Mouse (Mus musculus): ENCODE results near the gene Ust.
A peak's percentile ranks its signal among the peaks of the same experiment; 100 is the strongest.

Ust gene

DNA sequence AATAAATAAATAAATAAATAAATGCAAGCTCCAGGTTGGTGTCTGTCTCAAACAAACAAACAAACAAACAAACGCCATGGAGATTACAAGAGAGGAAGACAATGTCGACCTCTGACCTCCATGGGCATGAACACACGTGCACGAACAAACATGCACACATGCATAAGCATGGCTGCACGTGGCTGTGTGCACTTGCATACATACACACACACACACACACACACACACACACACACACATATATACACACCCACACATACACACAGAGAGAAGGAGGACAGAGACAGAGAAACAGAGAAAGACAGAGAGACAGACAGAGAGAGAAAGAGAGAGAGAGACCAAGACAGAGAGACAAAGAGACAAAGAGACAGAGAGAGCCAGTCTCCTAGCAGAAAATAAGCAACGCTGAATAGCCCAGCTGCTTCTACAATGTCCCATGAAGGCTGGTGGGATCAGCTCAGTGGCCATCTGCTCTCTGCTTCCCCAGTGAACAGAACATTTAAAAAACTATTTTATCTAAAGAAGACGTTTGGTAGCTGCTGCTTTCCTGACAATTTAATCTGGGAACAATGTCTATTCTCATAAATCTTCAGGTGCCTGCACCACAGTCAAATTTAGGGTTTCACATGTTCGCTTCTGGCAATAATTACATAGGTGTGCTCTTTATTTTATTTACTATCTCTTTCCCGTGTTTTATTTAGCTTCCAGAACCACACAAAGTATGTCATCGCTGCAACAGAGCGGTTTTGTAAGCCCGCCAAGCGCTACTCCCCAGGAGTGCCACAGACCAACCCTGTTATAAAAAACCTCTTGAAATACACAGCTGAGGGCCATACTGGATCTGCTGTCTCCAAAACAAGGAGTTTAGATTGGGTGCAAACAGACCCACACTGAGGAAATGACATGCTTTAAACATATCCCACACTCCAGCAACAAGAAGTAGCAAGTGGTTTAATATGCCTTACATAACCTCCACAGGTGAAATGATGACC, 89.5 kb downstream of the Ust start:
- no peak for DNase-seq (ENCODE audit: extremely low read depth, low read depth, low spot score)

DNA sequence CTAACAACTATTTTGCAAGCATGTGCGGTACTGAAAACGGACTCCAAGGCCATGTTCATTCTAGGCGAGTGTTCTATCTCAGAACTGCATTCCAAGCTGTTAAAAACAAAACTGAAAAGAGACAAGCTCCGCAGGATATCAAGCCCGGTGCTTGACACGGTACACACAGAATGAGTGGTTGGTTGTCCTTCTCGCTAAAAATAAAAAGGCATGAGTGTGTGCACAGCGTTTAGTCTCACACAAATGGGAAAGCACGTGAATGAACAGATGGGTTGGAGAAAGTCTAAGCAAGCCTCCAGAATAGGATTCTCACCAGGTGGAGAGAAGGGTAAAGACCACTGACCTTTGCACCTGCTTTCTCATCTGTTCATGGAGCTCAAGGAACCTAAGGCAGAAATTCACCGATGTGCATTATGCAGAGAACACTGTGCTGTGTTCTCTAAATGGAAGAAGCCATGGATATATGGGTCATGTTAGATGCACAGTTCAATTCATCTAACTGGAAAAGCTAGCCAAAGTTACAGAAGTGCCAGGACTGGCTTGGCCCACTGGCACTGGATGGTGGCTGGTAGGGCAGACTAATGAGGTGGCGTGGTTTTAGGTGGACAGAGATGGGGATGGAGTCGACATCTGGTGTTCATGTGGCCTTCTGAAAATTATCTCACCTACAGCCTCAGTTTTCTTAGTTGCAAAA, 90.8 kb downstream of the Ust start:
- no peak for DNase-seq (ENCODE audit: extremely low read depth, low read depth, low spot score)

DNA sequence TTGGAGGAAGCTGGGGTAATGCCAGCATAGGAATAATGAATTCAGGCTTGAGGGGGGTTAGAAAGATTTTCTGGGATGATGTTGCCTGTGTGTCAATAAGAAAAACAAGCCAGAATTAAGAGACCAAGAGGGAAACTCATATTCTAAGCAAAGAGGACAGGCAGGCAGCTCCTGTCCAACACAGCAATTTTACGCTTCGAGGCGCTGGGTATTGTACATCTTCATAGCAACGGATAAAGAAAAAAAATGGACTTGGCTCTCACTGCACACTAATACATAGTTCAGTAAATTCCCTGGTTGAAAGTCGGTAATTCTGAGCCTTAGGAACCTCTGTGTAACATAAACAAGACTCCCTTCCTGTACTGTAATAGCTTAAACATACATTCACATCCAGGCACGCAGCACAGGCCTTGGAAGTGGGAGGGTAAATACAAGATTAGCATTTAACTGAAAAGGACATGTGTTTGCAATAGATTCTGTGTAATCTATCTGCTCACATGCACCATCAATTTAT, 99.1 kb downstream of the Ust start:
- no peak for DNase-seq (ENCODE audit: extremely low read depth, low read depth, low spot score)

DNA sequence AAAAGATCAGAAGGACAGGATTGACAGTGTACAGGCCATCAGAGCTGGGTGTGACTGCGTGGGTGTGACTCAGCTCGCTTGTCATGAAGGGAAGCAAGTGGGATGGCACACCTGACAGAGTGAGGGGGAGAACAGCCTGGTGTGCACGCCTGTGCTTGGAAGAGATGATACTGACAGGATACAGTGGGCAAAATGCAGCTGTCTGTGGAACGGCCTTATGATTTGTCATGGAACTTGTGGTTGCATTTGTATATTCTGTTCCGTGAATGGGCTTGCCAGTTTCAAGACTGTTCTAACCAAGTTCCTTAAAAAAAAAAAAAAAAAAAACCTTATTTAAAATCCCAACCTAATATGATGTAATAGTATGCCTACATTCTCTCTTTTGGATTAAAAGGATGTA, 103.2 kb downstream of the Ust start:
- no peak for DNase-seq (ENCODE audit: extremely low read depth, low read depth, low spot score)

DNA sequence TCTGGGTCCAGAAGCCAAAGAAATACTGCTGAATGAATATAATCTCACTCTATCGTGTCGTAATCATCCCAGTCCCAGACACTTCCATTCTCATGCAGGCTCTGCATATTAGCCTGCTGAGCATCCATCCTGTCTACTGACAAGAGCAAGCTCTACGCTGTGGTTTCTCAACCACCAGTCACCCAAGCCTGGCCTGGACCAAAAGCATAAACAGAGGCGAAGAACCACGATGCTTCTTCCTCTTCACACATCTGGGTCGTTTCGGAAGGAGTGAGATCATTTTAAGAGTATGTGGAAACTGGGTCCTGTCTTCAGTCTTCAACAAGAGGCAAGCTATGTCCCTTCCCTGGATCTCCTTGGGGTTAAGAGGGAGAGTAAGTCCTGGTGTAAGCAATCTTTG, 103.6 kb downstream of the Ust start:
- DNase-seq (ENCODE audit: extremely low read depth, low read depth, low spot score), result no peak

DNA sequence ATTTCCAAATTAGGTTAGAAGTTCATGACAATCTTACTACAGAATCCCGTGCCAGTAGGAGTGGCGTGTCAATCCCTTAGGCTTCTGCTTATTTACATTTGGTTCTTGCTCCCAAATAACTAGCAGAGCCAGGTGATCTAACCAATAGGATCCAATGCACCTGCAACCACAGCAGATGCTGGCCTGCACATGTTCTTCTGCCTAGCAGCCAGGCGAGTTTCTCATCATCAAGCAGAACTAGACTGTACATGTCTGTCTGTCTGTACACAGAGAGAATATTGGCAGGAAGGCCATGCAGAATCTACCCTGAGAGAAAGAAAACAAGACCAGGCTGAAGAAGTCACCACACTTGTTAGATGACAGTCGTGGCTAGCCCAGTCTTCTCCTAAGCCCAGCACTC, 113.5 kb downstream of the Ust start:
- DNase-seq (ENCODE audit: extremely low read depth, low read depth, low spot score), result peak; percentile 100

DNA sequence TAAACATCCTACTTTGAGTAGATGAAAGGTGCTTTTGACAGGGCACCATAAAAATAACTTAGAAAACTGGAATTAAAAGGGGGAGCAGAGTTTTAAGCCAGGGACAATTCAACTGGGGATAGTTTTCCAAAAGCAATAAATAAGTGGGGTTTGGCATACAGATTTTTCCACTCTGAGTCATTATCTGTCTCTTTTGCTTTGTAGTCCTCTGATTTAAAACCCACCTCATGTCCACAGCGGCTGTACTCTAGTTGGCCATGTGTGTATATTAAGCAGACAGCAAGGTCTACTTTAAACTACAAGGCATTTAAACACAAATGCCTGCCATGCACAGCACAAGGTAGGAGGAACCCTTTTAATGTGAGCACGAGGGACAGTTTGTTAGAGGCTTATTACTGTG, 126.4 kb downstream of the Ust start:
- no peak for DNase-seq (ENCODE audit: extremely low read depth, low read depth, low spot score)

DNA sequence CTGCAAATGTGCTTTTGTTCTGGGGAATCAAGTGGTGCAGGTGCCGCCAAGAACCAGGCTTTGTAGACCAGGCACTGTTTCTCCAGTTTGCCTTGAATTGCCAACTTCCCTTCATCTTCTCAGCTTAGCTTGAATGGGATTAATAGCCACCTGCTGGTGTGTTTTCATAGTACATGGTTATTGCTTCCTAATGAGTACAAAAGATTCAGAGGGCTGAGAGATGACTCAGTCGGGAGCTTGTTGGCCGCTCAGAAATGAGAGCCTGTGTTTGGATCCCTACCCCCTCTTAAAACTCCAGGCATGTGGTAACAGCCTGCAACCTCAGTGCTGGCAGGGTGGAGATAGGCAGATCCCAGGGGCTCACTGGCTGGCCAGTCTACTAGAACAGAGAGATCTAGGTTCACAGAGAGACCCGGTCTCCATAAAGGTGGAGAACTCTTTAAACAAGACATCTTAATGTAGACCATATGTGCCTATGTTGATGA, 127.3 kb downstream of the Ust start:
- DNase-seq (ENCODE audit: extremely low read depth, low read depth, low spot score), result peak; percentile 31

DNA sequence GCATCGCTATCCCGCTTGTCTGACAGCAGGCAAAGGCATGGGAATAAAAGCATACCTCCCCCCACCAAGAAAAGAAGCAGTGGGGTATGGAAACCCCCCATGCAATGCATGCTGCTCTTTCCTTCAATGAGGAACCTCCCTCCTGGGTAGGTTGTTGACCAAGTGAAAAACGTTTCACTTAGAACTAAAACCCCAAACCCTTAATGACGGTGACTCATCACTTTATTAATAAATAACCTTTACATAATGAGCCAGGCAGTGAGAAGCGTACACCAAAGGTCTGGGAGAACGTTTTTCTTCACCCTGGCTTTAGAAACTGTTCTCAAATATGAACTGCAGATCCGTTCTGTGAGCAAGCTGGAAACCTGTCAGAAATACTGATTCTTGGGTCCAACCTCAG, 130.4 kb downstream of the Ust start:
- no peak for DNase-seq (ENCODE audit: extremely low read depth, low read depth, low spot score)

DNA sequence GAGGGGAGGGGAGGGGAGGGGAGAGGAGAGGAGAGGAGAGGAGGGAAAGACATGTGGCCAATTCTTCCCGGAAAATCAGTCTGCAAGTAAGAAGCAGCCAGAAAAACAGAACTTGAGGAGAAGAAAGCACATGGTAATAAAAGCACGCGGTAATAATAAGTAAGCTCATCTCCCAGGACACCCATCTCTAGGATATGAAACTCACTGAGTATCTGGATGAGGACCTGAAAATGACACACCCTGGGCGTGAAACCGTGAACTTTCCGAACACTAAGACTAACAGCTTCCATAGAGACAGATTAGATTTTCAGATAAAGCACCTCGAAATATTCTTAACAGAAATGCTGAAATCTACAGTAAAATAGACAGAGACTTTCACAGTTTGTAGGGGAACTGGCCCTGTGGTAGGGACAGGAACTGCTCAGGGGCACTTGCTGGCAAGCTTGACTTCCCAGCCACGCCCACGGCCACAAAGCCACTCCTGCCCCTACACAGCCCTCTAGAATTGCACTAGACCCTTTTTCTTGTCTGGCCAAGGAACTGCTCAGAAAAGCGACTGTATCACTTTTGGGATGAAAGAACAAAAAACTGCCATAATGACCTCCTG, 148.6 kb downstream of the Ust start:
- no peak for DNase-seq (ENCODE audit: extremely low read depth, low read depth, low spot score)

DNA sequence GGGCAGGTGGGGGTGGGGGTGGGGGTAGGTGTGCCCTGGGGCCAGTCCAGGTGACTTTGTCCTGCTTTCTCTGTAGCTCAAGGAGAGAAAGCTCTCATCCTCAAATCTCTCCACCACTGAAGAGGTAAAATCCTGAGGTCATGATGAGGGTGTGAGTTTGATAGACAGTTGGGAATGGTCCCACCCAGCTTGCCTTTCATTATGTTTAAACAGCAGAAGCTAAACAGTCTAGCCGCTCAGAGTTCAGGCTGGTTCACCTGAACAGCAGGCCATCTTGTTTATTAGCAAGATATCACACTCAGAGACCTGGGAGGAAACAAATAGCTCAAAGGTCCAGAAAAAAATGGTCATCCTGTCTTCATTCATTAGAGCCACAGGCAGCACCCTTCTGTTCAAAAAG, 152.8 kb downstream of the Ust start:
- DNase-seq (ENCODE audit: extremely low read depth, low read depth, low spot score), result no peak

DNA sequence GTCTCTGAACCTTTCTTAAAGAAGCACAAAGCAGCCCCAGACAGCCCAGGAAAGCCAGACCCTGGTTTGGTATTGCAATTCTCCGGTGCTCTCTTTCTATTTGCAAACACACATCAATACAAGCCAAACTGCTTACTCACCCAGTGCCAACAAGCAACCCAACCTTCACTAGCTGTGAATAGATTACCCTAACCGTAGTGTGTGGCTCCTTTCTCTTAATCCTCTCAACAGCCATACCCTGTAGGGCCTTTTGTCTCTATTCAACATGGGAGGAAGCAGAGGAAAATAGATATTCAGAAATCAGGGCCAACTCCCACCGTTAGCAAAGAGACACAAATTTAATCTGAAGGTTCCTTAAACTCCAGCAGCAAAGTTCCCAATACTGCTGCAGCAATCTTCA, 154.4 kb downstream of the Ust start:
- DNase-seq (ENCODE audit: extremely low read depth, low read depth, low spot score), result no peak

DNA sequence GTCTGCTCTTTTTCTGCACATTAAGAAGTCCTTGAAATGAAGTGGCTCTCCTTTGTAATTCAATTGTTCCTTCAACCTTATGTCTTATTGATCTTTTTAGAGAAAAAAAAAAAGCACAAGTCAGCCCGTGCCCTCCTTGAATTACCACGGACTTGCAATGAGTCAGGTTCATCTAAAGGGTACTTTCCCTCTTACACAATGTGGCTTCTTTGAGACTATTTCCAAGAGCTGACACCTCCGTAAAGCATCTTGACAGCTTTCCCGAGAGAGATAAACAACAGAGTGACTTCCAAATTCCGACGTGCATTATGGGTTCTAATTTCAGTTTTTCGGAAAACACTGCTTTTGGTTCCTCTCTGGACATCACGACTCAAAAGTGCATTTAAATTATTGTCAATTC, 155.3 kb downstream of the Ust start:
- peak; percentile 26 for DNase-seq (ENCODE audit: extremely low read depth, low read depth, low spot score)

DNA sequence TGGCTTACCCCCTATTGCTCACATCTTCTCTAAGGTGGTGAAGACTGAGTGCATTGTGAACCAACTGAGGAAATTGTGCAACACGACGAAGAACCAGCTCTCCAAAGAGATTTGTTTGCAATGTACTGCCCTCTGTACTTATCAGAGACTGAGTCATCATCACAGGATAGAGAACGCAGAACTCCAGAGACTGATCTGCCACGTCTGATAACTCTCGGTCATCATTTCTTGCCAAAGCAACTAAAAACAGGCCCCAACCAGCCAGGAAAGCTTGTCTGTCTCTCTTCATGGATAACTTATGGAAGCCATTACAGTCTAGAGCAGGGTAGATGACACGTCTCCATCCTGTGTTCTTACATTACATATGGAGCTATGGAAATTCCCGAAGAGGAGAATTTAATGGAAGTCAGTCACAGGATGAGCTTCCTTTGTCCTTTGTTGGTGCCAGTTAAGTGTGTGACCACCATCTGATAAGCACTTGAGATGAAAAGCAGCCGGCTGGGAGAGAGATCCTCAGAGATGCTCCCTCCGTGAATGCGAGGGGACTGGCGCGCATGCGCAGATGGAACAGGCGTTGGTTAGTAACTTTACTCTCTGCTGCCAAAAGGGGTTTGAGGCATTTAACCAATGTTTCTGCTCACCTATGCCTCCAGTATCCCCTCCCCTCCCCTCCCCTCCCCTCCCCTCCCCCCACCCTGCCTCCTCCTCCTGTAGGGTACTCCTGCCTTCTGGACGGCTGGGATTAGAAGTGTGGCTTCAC, 160.2 kb downstream of the Ust start:
- DNase-seq (ENCODE audit: extremely low read depth, low read depth, low spot score), result peak; percentile 28

DNA sequence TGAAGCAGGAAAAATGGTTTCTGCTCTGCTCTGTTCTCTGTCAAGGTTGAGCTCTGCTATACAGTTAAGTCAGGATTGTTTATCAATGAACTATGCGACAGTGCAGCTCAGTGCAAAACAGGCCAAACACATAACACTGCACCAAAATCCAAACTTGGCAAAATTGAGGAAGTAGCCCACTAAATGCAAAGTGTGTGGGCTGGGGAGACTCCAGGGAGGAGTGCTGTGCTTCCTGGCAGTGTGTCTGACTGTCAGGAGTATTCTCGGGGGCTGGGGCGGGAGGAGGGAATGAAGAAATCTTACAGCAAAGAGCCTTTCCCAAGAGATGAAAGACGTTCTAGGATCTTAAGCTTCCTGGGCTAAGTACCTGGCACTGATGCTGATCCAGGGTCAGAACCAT, 165.1 kb downstream of the Ust start:
- DNase-seq (ENCODE audit: extremely low read depth, low read depth, low spot score), result no peak

DNA sequence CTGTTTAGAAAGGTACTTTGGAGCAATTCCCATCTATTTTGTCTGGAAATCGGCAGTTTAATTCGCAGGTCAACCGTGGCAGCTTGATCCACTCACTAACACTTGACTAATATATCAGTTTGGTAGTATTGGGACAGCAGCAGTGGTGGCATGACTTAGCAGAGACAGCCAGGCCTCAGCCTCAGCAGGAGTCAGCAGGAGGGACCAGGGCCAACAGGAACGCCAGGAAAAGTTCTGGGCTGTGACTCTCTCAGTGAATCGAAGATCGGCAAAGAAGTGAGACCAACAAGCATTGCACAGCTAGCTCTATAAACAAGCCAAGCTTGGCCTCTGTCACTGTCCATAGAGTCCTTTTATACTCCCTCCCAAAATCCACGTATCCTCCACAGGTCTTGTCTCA, 168.0 kb downstream of the Ust start:
- no peak for DNase-seq (ENCODE audit: extremely low read depth, low read depth, low spot score)

DNA sequence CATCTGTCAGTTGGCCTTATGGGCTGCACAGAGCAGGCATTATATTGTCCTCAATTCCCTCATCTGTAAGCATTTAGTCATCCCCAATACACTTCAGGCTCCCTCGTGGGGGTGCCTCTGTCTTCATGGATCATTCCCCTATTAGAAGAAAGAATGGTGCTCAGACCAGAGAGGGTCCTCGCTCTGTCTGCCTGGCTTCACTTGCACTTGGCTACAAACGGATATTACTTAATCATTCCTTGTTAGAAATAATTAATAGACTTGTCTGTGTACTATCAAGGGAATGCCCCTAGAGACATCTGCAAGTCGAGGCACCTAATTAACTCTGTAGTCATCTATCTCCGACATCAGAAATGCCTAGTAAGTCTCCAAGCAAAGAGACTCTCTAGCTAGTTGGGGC, 171.1 kb downstream of the Ust start:
- peak; percentile 45 for DNase-seq (ENCODE audit: extremely low read depth, low read depth, low spot score)

DNA sequence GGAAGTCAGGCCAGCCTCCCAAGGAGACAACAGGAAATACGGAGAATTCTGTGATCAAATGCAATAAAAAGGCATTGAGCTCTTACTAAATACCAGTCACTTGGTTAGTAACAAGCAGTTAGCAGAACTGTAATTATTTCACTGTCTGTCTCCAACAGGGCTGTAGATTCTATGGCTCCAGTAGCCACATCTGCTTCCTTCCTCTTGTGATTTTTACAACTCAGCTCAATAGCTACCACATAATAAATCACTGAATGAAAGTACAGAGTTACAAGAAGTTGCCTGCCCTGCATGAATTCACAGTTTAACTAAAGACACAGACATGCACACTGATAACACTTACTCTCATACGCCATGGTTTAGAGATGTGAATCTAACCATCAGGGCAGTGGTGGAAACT, 176.1 kb downstream of the Ust start:
- no peak for DNase-seq (ENCODE audit: extremely low read depth, low read depth, low spot score)

DNA sequence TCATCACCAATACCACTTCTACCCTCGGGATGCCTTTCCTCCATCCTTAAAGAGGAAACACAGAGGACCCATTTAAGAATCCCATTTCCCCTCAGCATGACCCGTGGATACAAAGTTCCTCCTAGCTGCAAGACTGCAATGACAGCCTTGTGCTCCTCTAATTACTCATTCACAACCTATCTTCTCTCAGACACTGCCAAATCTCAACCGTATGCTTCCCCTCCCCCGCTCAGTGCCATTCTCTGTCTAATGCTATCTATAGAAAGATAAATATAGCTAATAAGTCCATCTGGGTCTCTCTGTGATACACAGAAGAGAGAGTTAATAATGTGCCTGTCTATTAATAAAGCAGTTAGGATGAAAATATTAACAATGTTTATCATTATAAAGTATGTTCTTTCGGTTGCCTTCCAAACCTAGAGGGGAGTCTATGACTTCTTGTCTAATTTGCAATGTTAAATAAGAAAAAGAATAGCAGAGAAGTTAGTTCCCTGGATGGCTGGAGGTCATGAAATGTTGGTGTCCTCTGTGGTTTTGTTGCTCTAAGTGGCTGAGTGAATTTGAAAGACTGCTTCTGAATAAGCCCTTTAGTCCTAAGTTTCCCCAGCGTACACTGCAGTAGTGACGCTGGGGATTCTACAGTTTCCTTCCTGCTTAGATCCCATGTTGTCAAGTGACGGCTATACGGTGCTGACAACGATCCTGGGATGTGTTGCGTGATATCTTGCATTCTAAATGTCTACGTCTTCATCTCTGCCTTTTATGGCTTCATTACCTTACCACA, 178.8 kb downstream of the Ust start:
- DNase-seq (ENCODE audit: extremely low read depth, low read depth, low spot score), result no peak

DNA sequence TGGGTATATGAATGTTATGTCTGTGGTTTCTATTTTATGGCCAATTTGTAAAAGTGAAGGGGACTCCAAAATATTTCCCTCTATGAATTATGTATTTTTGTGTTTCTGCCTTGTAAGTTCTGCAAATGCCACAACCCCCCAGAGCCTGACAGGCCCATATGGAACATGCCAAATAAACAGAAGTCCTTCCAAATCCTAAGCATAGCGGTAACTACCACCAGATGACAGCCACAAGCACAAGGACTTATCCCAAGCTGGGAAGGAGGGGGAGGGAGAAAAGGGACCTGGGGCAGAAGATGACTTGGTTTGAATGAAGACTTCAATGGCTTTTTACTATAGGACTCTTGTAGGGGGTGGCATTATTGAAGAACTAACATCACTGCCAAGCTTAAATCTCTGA, 182.0 kb downstream of the Ust start:
- no peak for DNase-seq (ENCODE audit: extremely low read depth, low read depth, low spot score)

Data from fat pad, adult 2 months (tissue).